Comparison of ENCODE assay signal across 11 mouse cellular contexts in the genomic region with DNA sequence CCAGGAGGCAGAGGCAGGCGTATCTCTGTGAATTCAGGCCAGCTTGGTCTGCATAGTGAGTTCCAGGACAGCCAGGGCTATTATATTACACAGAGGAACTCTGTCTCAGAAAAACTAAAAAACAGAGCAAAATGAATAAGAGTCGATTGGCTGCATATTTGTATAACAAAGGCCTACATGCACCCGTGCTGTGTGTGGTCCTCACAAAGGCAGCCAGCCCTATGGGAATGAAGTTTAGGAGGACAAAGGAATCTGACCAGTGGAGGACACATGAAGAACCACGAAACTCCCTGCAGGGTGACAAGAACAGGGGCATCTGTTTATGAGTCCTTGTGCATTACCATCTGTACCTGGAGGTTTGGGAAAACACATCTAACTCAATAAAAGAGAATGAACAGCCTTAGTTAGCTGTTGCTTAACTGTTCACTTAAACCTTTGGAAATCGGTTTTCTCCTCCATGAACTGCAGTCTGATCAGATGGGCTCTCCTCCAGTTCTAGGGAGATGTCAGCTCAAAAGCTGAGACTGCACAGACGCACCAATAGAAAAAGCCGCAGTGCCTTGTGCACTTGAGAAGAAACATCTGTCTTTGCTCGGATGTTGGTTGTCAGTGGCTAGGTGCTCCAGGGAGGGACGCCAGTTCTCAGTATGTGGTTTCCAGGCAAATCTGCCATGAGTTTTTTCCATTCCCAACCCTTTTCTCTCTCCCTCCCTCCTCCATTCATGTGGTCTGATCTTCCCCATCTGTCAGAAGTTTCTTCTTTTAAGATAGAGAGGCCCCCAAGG. TPM values are rescaled to one million over a fixed set of nuclear protein-coding genes. Genes with fewer than 3 reads are reported as not detected.
DNase-seq lines count a peak whose midpoint lies in the region; ATAC-seq lines count a peak whose summit lies in the region.
"Had no signal": no experiment of that assay in that cellular context is flagged by ENCODE, and none has a peak within 500 bp of the region (broad histone marks: within the 10 kb centered on the region; RNA-seq: fewer than 3 reads in every experiment).

No protein-coding gene starts in this region.

- peak overlapping the region; percentile 46 for H3K27ac ChIP-seq in heart, embryonic 12.5 days (ENCODE audit: poor library complexity, severe bottlenecking)
- no peak overlapping the region for H3K27ac ChIP-seq in ES-E14 (ENCODE audit: insufficient read depth, low read depth, low read length, poor library complexity, severe bottlenecking)
- H3K27ac ChIP-seq in embryonic facial prominence, embryonic 11.5 days (replicated peaks; ENCODE audit: low read depth, low read length): no peak overlapping the region
- H3K27ac ChIP-seq in lung, embryonic 16.5 days (ENCODE audit: low read length): peak overlapping the region; percentile 77

- in situ Hi-C loops in ES-E14 (cut with MboI; ENCODE audit: low sequenced_read_pairs in 2 of 2, unreplicated experiment in 2 of 2): no loop called here

- peaks cover 24% of the 10 kb centered on the region for H3K4me1 ChIP-seq in heart, embryonic 12.5 days (replicated peaks)
- peaks cover 0 to 9% of the 10 kb centered on the region in 2 experiments; a peak in 2 of 4 replicates for H3K4me1 ChIP-seq in ES-E14 (ENCODE audit: control insufficient read depth in 2 of 2, insufficient read depth in 2 of 2, low read length in 2 of 2, poor library complexity in 1 of 2)
- H3K4me1 ChIP-seq in embryonic facial prominence, embryonic 11.5 days (ENCODE audit: control insufficient read depth, insufficient read depth, low read length): no peaks in the 10 kb centered on the region
- H3K4me1 ChIP-seq in lung, embryonic 16.5 days (replicated peaks; ENCODE audit: control insufficient read depth, insufficient read depth, low read length): peaks cover 6% of the 10 kb centered on the region

- peak; percentile 79 for ATAC-seq in heart, embryonic 12.5 days (ENCODE audit: insufficient number of reproducible peaks, low FRiP score)
- ATAC-seq in embryonic facial prominence, embryonic 11.5 days (replicated peaks; ENCODE audit: insufficient number of reproducible peaks, low FRiP score, low TSS enrichment, low read depth): no peak
- peak; percentile 95 for ATAC-seq in lung, embryonic 16.5 days (ENCODE audit: low read depth)

- no peaks in the 10 kb centered on the region for H3K36me3 ChIP-seq in heart, embryonic 12.5 days
- H3K36me3 ChIP-seq in ES-E14 (ENCODE audit: control insufficient read depth, insufficient read depth, low read length, poor library complexity, severe bottlenecking): no peaks in the 10 kb centered on the region
- H3K36me3 ChIP-seq in embryonic facial prominence, embryonic 11.5 days (replicated peaks; ENCODE audit: control insufficient read depth, insufficient read depth, low read depth, low read length): no peaks in the 10 kb centered on the region
- no peaks in the 10 kb centered on the region for H3K36me3 ChIP-seq in lung, embryonic 16.5 days (ENCODE audit: control insufficient read depth, insufficient read depth, low read length)

- intact Hi-C loops in heart, postnatal 36 days (cut with DNase I): no loop called here

- no peak overlapping the region for H3K4me2 ChIP-seq in heart, embryonic 12.5 days
- H3K4me2 ChIP-seq in embryonic facial prominence, embryonic 11.5 days (ENCODE audit: low read depth, low read length): no peak overlapping the region
- H3K4me2 ChIP-seq in lung, embryonic 16.5 days (ENCODE audit: low read depth, low read length): no peak overlapping the region
- H3K4me2 ChIP-seq: liver, embryonic 11.5 days had no signal

- 29% methylated on average over 9 of the region's 9 CpGs for WGBS in heart, embryonic 12.5 days
- WGBS in embryonic facial prominence, embryonic 11.5 days: 55% methylated on average over 9 of the region's 9 CpGs
- 42% methylated on average over 9 of the region's 9 CpGs for WGBS in lung, embryonic 16.5 days

- DNase-seq in heart, postnatal 36 days: no peak
- peak; percentile 19 for DNase-seq in ES-E14 (ENCODE audit: low read depth, low spot score)
- DNase-seq in embryonic facial prominence, embryonic 11.5 days (ENCODE audit: low spot score): peak; percentile 59
- no peak for DNase-seq in layer of hippocampus, adult 8-10 months (ENCODE audit: low spot score in 2 of 2)
- DNase-seq in adrenal gland, postnatal 25 days: no peak
- no peak for DNase-seq in layer of hippocampus, adult 18-20 months (ENCODE audit: low spot score in 2 of 2)
- DNase-seq: gastrocnemius, postnatal 10 days had no signal

- H3K4me3 ChIP-seq in heart, embryonic 12.5 days: no peak overlapping the region
- no peak overlapping the region for H3K4me3 ChIP-seq in ES-E14 (ENCODE audit: insufficient read depth in 1 of 2, low read depth in 1 of 2, low read length in 2 of 2, poor library complexity in 1 of 2, severe bottlenecking in 1 of 2)
- no peak overlapping the region for H3K4me3 ChIP-seq in embryonic facial prominence, embryonic 11.5 days (ENCODE audit: low read depth, low read length)
- H3K4me3 ChIP-seq in lung, embryonic 16.5 days (ENCODE audit: low read length): no peak overlapping the region

- H3K9me3 ChIP-seq in heart, embryonic 12.5 days (replicated peaks): no peaks in the 10 kb centered on the region
- H3K9me3 ChIP-seq in ES-E14 (ENCODE audit: control insufficient read depth, insufficient read depth, low read depth, low read length): no peaks in the 10 kb centered on the region
- no peaks in the 10 kb centered on the region for H3K9me3 ChIP-seq in embryonic facial prominence, embryonic 11.5 days (replicated peaks; ENCODE audit: control insufficient read depth, low read length)
- H3K9me3 ChIP-seq in lung, embryonic 16.5 days (ENCODE audit: control insufficient read depth, low read length): no peaks in the 10 kb centered on the region

- H3K9ac ChIP-seq in heart, embryonic 12.5 days: no peak overlapping the region
- H3K9ac ChIP-seq in ES-E14 (ENCODE audit: insufficient read depth, low read depth, low read length, poor library complexity, severe bottlenecking): no peak overlapping the region
- H3K9ac ChIP-seq in embryonic facial prominence, embryonic 11.5 days (replicated peaks; ENCODE audit: low read length): no peak overlapping the region
- H3K9ac ChIP-seq in lung, embryonic 16.5 days (ENCODE audit: low read length): no peak overlapping the region

- H3K27me3 ChIP-seq in heart, embryonic 12.5 days (replicated peaks): no peaks in the 10 kb centered on the region
- no peaks in the 10 kb centered on the region for H3K27me3 ChIP-seq in embryonic facial prominence, embryonic 11.5 days (ENCODE audit: control insufficient read depth, insufficient read depth, low read length)
- no peaks in the 10 kb centered on the region for H3K27me3 ChIP-seq in lung, embryonic 16.5 days (ENCODE audit: control insufficient read depth, insufficient read depth, low read depth, low read length)

RNA-seq across cellular contexts. Expression of a gene that starts 14.6 kb away (rescaled TPM):
- polyA plus RNA-seq in heart, embryonic 12.5 days (2016; fragmentation: Nextera tagmentation; extraction: Ambion mirVana): not detected in 2 replicates
- not detected for total RNA-seq in heart, postnatal 36 days (2021)
- 0.21 TPM in 1 of 2 replicates, not detected in the other for total RNA-seq in ES-E14 (2012; rRNA removed)
- not detected in 2 replicates for polyA plus RNA-seq in embryonic facial prominence, embryonic 11.5 days (2014; fragmentation: Nextera tagmentation; extraction: Ambion mirVana)
- polyA plus RNA-seq in lung, embryonic 16.5 days (2015; fragmentation: Nextera tagmentation; extraction: Ambion mirVana): not detected in 2 replicates
- total RNA-seq in layer of hippocampus, adult 8-10 months (2022): under 1 TPM in 1 of 4 experiments, not detected in 3; 0.34 TPM
- not detected in 2 replicates for total RNA-seq in adrenal gland, postnatal 25 days (2021)
- not detected for total RNA-seq in layer of hippocampus, adult 18-20 months (2021)
- total RNA-seq: gastrocnemius, postnatal 10 days; left cerebral cortex, adult 18-20 months had no signal
- polyA plus RNA-seq: liver, embryonic 11.5 days had no signal

RNA-seq across cellular contexts. Expression of a gene that starts 26.0 kb away (rescaled TPM):
- polyA plus RNA-seq in heart, embryonic 12.5 days (2016; fragmentation: Nextera tagmentation; extraction: Ambion mirVana): 0.08 and 0.11 TPM in 2 replicates
- total RNA-seq in heart, postnatal 36 days (2021): under 1 TPM; 0.16 to 0.17 TPM
- total RNA-seq in ES-E14 (2012; rRNA removed): 0.22 TPM in 1 of 2 replicates, not detected in the other
- 0.07 and 0.08 TPM in 2 replicates for polyA plus RNA-seq in embryonic facial prominence, embryonic 11.5 days (2014; fragmentation: Nextera tagmentation; extraction: Ambion mirVana)
- polyA plus RNA-seq in lung, embryonic 16.5 days (2015; fragmentation: Nextera tagmentation; extraction: Ambion mirVana): 0.21 and 0.43 TPM in 2 replicates
- not detected for total RNA-seq in layer of hippocampus, adult 8-10 months (2022)
- total RNA-seq in adrenal gland, postnatal 25 days (2021): not detected in 2 replicates
- total RNA-seq in layer of hippocampus, adult 18-20 months (2021): not detected
- total RNA-seq: left cerebral cortex, adult 18-20 months had no signal

RNA-seq across cellular contexts. Expression of a gene that starts 54.5 kb away (rescaled TPM):
- polyA plus RNA-seq in heart, embryonic 12.5 days (2016; fragmentation: Nextera tagmentation; extraction: Ambion mirVana): 0.28 and 0.36 TPM in 2 replicates
- total RNA-seq in heart, postnatal 36 days (2021): 1 to 10 TPM in 1 of 2 experiments, under 1 TPM in 1; 0.69 to 1.2 TPM
- total RNA-seq in ES-E14 (2012; rRNA removed): 0.11 TPM in 1 of 2 replicates, not detected in the other
- 0.11 and 0.28 TPM in 2 replicates for polyA plus RNA-seq in embryonic facial prominence, embryonic 11.5 days (2014; fragmentation: Nextera tagmentation; extraction: Ambion mirVana)
- polyA plus RNA-seq in lung, embryonic 16.5 days (2015; fragmentation: Nextera tagmentation; extraction: Ambion mirVana): 0.31 and 0.64 TPM in 2 replicates
- under 1 TPM in 1 of 4 experiments, not detected in 3; 0.25 TPM for total RNA-seq in layer of hippocampus, adult 8-10 months (2022)
- total RNA-seq in adrenal gland, postnatal 25 days (2021): 2.2 and 2.3 TPM in 2 replicates
- not detected for total RNA-seq in layer of hippocampus, adult 18-20 months (2021)
- total RNA-seq: left cerebral cortex, adult 18-20 months had no signal

RNA-seq across cellular contexts. Expression of a gene that starts 55.6 kb away (rescaled TPM):
- 111 and 115 TPM in 2 replicates for polyA plus RNA-seq in heart, embryonic 12.5 days (2016; fragmentation: Nextera tagmentation; extraction: Ambion mirVana)
- total RNA-seq in heart, postnatal 36 days (2021): 100 to 1,000 TPM; 672 to 786 TPM
- total RNA-seq in ES-E14 (2012; rRNA removed): 9.5 and 10.0 TPM in 2 replicates
- 21.1 and 21.6 TPM in 2 replicates for polyA plus RNA-seq in embryonic facial prominence, embryonic 11.5 days (2014; fragmentation: Nextera tagmentation; extraction: Ambion mirVana)
- polyA plus RNA-seq in lung, embryonic 16.5 days (2015; fragmentation: Nextera tagmentation; extraction: Ambion mirVana): 137 and 147 TPM in 2 replicates
- 10 to 100 TPM; 44.4 to 54.8 (median 47.4) TPM for total RNA-seq in layer of hippocampus, adult 8-10 months (2022)
- total RNA-seq in adrenal gland, postnatal 25 days (2021): 270 and 436 TPM in 2 replicates
- total RNA-seq in layer of hippocampus, adult 18-20 months (2021): 10 to 100 TPM; 37.0 to 39.6 TPM

RNA-seq across cellular contexts. Expression of a gene that starts 56.1 kb away (rescaled TPM):
- polyA plus RNA-seq in heart, embryonic 12.5 days (2016; fragmentation: Nextera tagmentation; extraction: Ambion mirVana): 478 and 484 TPM in 2 replicates
- 100 to 1,000 TPM; 135 to 140 TPM for total RNA-seq in heart, postnatal 36 days (2021)
- total RNA-seq in ES-E14 (2012; rRNA removed): 67.5 and 100 TPM in 2 replicates
- polyA plus RNA-seq in embryonic facial prominence, embryonic 11.5 days (2014; fragmentation: Nextera tagmentation; extraction: Ambion mirVana): 344 and 380 TPM in 2 replicates
- polyA plus RNA-seq in lung, embryonic 16.5 days (2015; fragmentation: Nextera tagmentation; extraction: Ambion mirVana): 418 and 448 TPM in 2 replicates
- 100 to 1,000 TPM; 324 to 350 (median 341) TPM for total RNA-seq in layer of hippocampus, adult 8-10 months (2022)
- 170 and 172 TPM in 2 replicates for total RNA-seq in adrenal gland, postnatal 25 days (2021)
- 100 to 1,000 TPM; 376 to 401 TPM for total RNA-seq in layer of hippocampus, adult 18-20 months (2021)

Comparison
In these comparisons a context has a peak if more than half of its experiments do, and no peak if none do; other contexts are left out.
1. H3K27ac ChIP-seq: peak in heart, embryonic 12.5 days (single experiment) and lung, embryonic 16.5 days (single experiment); none in ES-E14 (single experiment) and embryonic facial prominence, embryonic 11.5 days (single experiment).
2. DNase-seq: peak in ES-E14 (single experiment) and embryonic facial prominence, embryonic 11.5 days (single experiment); none in heart, postnatal 36 days (0 of 2), layer of hippocampus, adult 8-10 months (0 of 2), adrenal gland, postnatal 25 days (single experiment) and layer of hippocampus, adult 18-20 months (0 of 2).